ENCODE assay signal across 15 mouse cellular contexts in the genomic region with DNA sequence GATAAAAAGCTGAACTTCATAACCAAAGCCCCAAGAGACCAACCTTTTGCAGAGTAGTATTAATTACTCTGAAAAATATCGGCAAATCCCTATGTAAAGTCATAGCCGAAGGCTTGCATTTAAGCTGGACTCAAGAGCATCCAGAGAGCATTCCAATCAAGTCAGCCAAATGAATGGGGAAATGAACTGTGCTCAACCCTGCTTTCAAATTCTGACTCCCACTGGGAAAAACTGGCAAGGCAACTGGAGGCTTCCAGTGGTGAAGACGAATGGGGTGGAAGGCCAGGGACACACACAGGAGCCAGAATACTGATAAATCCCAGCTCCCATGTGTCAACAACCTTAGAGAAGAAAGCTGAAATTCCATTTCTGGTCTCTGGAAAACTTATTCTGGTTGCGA.
DNase-seq lines count a peak whose midpoint lies in the region; ATAC-seq lines count a peak whose summit lies in the region.
"Had no signal": no experiment of that assay in that cellular context is flagged by ENCODE, and none has a peak within 500 bp of the region (broad histone marks: within the 10 kb centered on the region; RNA-seq: fewer than 3 reads in every experiment).

No protein-coding gene starts in this region.

- peak; percentile 2 for DNase-seq in adrenal gland, postnatal 10 days
- no peak for DNase-seq in adrenal gland, adult 2 months
- DNase-seq in heart, adult 8-10 months (ENCODE audit: low spot score) = peak; percentile 6
- no peak for DNase-seq in heart, embryonic 10.5 days (ENCODE audit: low spot score)
- DNase-seq in midbrain, embryonic 14.5 days = peak; percentile 15
- no peak for DNase-seq in right cerebral cortex, postnatal 4 days
- DNase-seq: adrenal gland, postnatal 14 days; kidney, adult 9 months; thymus, postnatal 4 days had no signal

- H3K4me1 ChIP-seq in heart, embryonic 10.5 days = no peaks in the 10 kb centered on the region
- 0 out of 2 replicates have a peak, but pooled peaks cover 6% of the 10 kb centered on the region for H3K4me1 ChIP-seq in midbrain, embryonic 14.5 days (ENCODE audit: control insufficient read depth, insufficient read depth, low read length)
- H3K4me1 ChIP-seq in midbrain, embryonic 15.5 days = no peaks in the 10 kb centered on the region
- peaks cover 11% of the 10 kb centered on the region for H3K4me1 ChIP-seq in forebrain, embryonic 16.5 days (replicated peaks; ENCODE audit: control insufficient read depth, insufficient read depth, low read length)
- H3K4me1 ChIP-seq: heart, embryonic 15.5 days; limb, embryonic 13.5 days; lung, embryonic 15.5 days had no signal

- WGBS in heart, embryonic 10.5 days = 66% methylated on average over 4 of the region's 4 CpGs
- WGBS in midbrain, embryonic 14.5 days = 60% methylated on average over 4 of the region's 4 CpGs
- 41% methylated on average over 4 of the region's 4 CpGs for WGBS in midbrain, embryonic 15.5 days
- 25% methylated on average over 4 of the region's 4 CpGs for WGBS in forebrain, embryonic 16.5 days

- no peaks in the 10 kb centered on the region for H3K9me3 ChIP-seq in heart, embryonic 10.5 days
- H3K9me3 ChIP-seq in midbrain, embryonic 14.5 days (ENCODE audit: control insufficient read depth, low read length) = no peaks in the 10 kb centered on the region
- no peaks in the 10 kb centered on the region for H3K9me3 ChIP-seq in midbrain, embryonic 15.5 days
- H3K9me3 ChIP-seq in forebrain, embryonic 16.5 days (ENCODE audit: control insufficient read depth, low read length) = no peaks in the 10 kb centered on the region
- H3K9me3 ChIP-seq: heart, embryonic 15.5 days; limb, embryonic 13.5 days; lung, embryonic 15.5 days had no signal

- H3K4me3 ChIP-seq in heart, embryonic 10.5 days = no peak overlapping the region
- no peak overlapping the region for H3K4me3 ChIP-seq in midbrain, embryonic 14.5 days (replicated peaks; ENCODE audit: low read depth, low read length)
- no peak overlapping the region for H3K4me3 ChIP-seq in midbrain, embryonic 15.5 days
- H3K4me3 ChIP-seq in forebrain, embryonic 16.5 days (replicated peaks; ENCODE audit: low read length) = no peak overlapping the region
- H3K4me3 ChIP-seq: heart, embryonic 15.5 days; limb, embryonic 13.5 days; lung, embryonic 15.5 days; myocyte had no signal

- no peak for ATAC-seq in midbrain, embryonic 14.5 days (ENCODE audit: low FRiP score, low TSS enrichment)
- ATAC-seq in midbrain, embryonic 15.5 days (replicated peaks) = no peak
- ATAC-seq in forebrain, embryonic 16.5 days = peak; percentile 31; the same call in 1 of the 2 replicates

- no peak overlapping the region for H3K9ac ChIP-seq in midbrain, embryonic 14.5 days (replicated peaks; ENCODE audit: low read length)
- no peak overlapping the region for H3K9ac ChIP-seq in midbrain, embryonic 15.5 days
- no peak overlapping the region for H3K9ac ChIP-seq in forebrain, embryonic 16.5 days (replicated peaks; ENCODE audit: low read depth, low read length)
- H3K9ac ChIP-seq: heart, embryonic 15.5 days; limb, embryonic 13.5 days; lung, embryonic 15.5 days had no signal

- no peak overlapping the region for H3K27ac ChIP-seq in heart, embryonic 10.5 days
- H3K27ac ChIP-seq in midbrain, embryonic 14.5 days (replicated peaks; ENCODE audit: low read depth, low read length) = no peak overlapping the region
- no peak overlapping the region for H3K27ac ChIP-seq in midbrain, embryonic 15.5 days
- H3K27ac ChIP-seq in forebrain, embryonic 16.5 days (ENCODE audit: low read length) = 0 out of 2 replicates have a peak overlapping the region, but pooled peaks have one; percentile 23
- H3K27ac ChIP-seq: heart, embryonic 15.5 days; limb, embryonic 13.5 days; lung, embryonic 15.5 days had no signal

- no peaks in the 10 kb centered on the region for H3K36me3 ChIP-seq in heart, embryonic 10.5 days
- H3K36me3 ChIP-seq in midbrain, embryonic 14.5 days (ENCODE audit: control insufficient read depth, insufficient read depth, low read length) = no peaks in the 10 kb centered on the region
- H3K36me3 ChIP-seq in midbrain, embryonic 15.5 days (replicated peaks) = no peaks in the 10 kb centered on the region
- H3K36me3 ChIP-seq in forebrain, embryonic 16.5 days (ENCODE audit: control insufficient read depth, insufficient read depth) = no peaks in the 10 kb centered on the region
- H3K36me3 ChIP-seq: heart, embryonic 15.5 days; limb, embryonic 13.5 days; lung, embryonic 15.5 days had no signal

- no peaks in the 10 kb centered on the region for H3K27me3 ChIP-seq in heart, embryonic 10.5 days (ENCODE audit: insufficient read depth, poor library complexity, severe bottlenecking)
- H3K27me3 ChIP-seq in midbrain, embryonic 14.5 days (ENCODE audit: control insufficient read depth, insufficient read depth, low read length) = no peaks in the 10 kb centered on the region
- H3K27me3 ChIP-seq in midbrain, embryonic 15.5 days (replicated peaks) = no peaks in the 10 kb centered on the region
- H3K27me3 ChIP-seq in forebrain, embryonic 16.5 days (replicated peaks; ENCODE audit: control insufficient read depth, insufficient read depth, low read length) = no peaks in the 10 kb centered on the region
- H3K27me3 ChIP-seq: heart, embryonic 15.5 days; limb, embryonic 13.5 days; lung, embryonic 15.5 days had no signal

- no peak overlapping the region for H3K4me2 ChIP-seq in midbrain, embryonic 14.5 days (ENCODE audit: low read length)
- H3K4me2 ChIP-seq in midbrain, embryonic 15.5 days = no peak overlapping the region
- no peak overlapping the region for H3K4me2 ChIP-seq in forebrain, embryonic 16.5 days (ENCODE audit: low read length)
- H3K4me2 ChIP-seq: heart, embryonic 15.5 days; limb, embryonic 13.5 days; lung, embryonic 15.5 days had no signal

Comparison
In these comparisons a context has a peak if more than half of its experiments do, and no peak if none do; other contexts are left out.
1. DNase-seq: peak in adrenal gland, postnatal 10 days (single experiment), heart, adult 8-10 months (single experiment) and midbrain, embryonic 14.5 days (single experiment); none in adrenal gland, adult 2 months (single experiment), heart, embryonic 10.5 days (single experiment) and right cerebral cortex, postnatal 4 days (single experiment).